Mouse (Mus musculus) ZHBTc4 (cell line): ENCODE data around the gene Plcg2.

Source experiments
- DNase-seq: peaks from one replicate; pipeline ENCODE4 v3.0.0-alpha.2; 2011; ENCODE audit warnings: low read depth, low spot score

The Plcg2 gene

GRCm38 (mm10) chr8:117547945-117548344, 49.9 kb downstream of the Plcg2 start:
- no peak for DNase-seq

GRCm38 (mm10) chr8:117548453-117548852, 50.4 kb downstream of the Plcg2 start:
- no peak for DNase-seq

GRCm38 (mm10) chr8:117550529-117550928, 52.4 kb downstream of the Plcg2 start:
- no peak for DNase-seq

- DNase-seq = no peak
Measured at GRCm38 (mm10) chr8:117561014-117561413, 62.9 kb downstream of the Plcg2 start.

- peak; percentile 36 for DNase-seq
Measured at GRCm38 (mm10) chr8:117561735-117562361, 63.8 kb downstream of the Plcg2 start.

GRCm38 (mm10) chr8:117562445-117563014, 64.4 kb downstream of the Plcg2 start:
- peak; percentile 53 for DNase-seq

- DNase-seq = peak; percentile 81
Measured at GRCm38 (mm10) chr8:117569409-117569808, 71.3 kb downstream of the Plcg2 start.

GRCm38 (mm10) chr8:117576291-117576785, 78.2 kb downstream of the Plcg2 start:
- no peak for DNase-seq

- DNase-seq = no peak
Measured at GRCm38 (mm10) chr8:117577059-117577458, 79.0 kb downstream of the Plcg2 start.

GRCm38 (mm10) chr8:117577883-117578282, 79.8 kb downstream of the Plcg2 start:
- peak; percentile 63 for DNase-seq

GRCm38 (mm10) chr8:117578856-117579255, 80.8 kb downstream of the Plcg2 start:
- DNase-seq = no peak

GRCm38 (mm10) chr8:117593862-117594261, 95.8 kb downstream of the Plcg2 start:
- DNase-seq = peak; percentile 21

GRCm38 (mm10) chr8:117595001-117595400, 96.9 kb downstream of the Plcg2 start:
- no peak for DNase-seq

GRCm38 (mm10) chr8:117596777-117597176, 98.7 kb downstream of the Plcg2 start:
- DNase-seq = no peak

- DNase-seq = peak; percentile 90
Measured at GRCm38 (mm10) chr8:117600839-117601238, 102.7 kb downstream of the Plcg2 start.

- DNase-seq = no peak
Measured at GRCm38 (mm10) chr8:117604101-117604500, 106.0 kb downstream of the Plcg2 start.

GRCm38 (mm10) chr8:117604671-117605070, 106.6 kb downstream of the Plcg2 start:
- no peak for DNase-seq

GRCm38 (mm10) chr8:117605201-117605600, 107.1 kb downstream of the Plcg2 start:
- DNase-seq = peak; percentile 18

- DNase-seq = peak; percentile 63
Measured at GRCm38 (mm10) chr8:117610506-117610905, 112.4 kb downstream of the Plcg2 start.

GRCm38 (mm10) chr8:117612861-117613260, 114.8 kb downstream of the Plcg2 start:
- peak; percentile 56 for DNase-seq

GRCm38 (mm10) chr8:117626040-117626838, 128.1 kb downstream of the Plcg2 start:
- DNase-seq = peak; percentile 82

- DNase-seq = no peak
Measured at GRCm38 (mm10) chr8:117627096-117627495, 129.0 kb downstream of the Plcg2 start.
